Mouse (Mus musculus) heart, postnatal 36 days (tissue): ENCODE measurements around the gene Emc10. TPM values are rescaled to one million over a fixed set of nuclear protein-coding genes. Genes with fewer than 3 reads are reported as not detected.
A peak's percentile ranks its signal among the peaks of the same experiment; 100 is the strongest.

Experiments
- DNase-seq, 2 experiments: peaks; one replicate each; pipeline ENCODE4 v3.0.0; 2021 to 2022
- intact Hi-C: fragments of 180-260 bp; cut with DNase I; formaldehyde crosslinking; loops from one replicate; pipeline ENCODE4 v1.15.1; 2025
- total RNA-seq, 2 experiments: library from RNA; stranded (reverse); gene quantifications; 2 replicates each; pipeline ENCODE4 v1.2.3; 2021

The Emc10 gene
- total RNA-seq, 2 experiments from 2014 or later, result 87.6 to 87.9 TPM

DNA sequence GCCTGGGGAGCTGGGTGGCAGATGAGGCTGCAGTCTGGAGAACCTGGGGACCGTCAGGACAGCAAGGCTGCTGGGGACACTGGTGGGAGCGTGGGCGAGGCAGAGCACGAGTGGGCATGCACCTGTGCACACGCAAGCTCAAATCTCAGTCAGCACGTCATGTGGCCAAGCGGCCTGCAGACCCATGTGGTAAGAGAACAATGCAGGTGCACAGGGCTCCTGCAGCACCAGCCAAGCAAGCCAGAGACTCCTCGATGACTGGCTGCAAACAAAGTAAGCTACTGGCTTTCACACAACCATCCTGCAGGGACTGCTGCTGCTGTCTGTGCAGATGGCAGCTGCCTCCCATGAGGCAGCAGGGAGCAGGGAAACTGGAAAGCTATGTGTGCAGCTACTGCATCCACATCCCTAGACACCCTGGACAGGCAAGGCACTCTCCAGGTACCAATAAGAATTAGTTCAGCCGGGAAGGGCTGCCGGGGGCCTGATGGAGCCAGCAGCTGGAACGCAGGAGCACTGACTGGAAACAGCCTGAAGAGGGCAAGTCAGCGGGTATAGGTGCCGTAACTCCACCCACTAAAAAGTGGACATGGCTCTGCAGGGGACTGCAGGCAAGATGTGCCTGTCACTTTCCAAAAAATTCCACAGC lies 9.3 kb downstream of the Emc10 start:
- intact Hi-C loops, result no loop called here
- no peak for DNase-seq

DNA sequence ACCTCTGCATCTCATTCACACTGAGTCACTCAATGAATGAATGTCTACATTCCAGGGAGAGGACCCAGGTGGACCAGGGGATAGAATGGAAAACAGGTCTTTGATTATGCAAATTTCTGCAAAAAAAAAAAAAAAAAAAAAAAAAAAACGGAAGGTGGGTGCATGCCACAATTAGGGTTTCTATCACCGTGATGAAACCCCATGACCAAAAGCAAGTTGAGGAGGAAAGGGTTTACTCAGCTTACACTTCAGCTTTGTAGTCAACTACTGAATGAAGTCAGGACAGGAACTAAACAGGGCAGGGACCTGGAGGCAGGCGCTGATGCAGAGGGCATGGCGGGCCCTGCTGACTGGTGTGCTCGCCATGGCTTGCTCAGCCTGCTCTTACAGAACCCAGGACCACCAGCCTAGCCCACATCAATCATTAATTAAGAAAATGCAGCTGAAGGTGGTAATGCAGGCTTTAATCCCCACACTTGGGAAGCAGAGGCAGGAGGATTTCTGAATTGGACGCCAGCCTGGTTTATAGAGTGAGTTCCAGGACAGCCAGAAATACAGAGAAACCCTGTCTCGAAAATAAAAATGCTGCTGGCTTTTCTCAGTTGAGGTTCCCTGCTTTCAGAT lies 10.6 kb downstream of the Emc10 start:
- no peak for DNase-seq
- intact Hi-C loops, result loop anchor here (1.0 to 2.0 kb wide), 3 partner anchors 39 to 223 kb away; no protein-coding TSS in a partner anchor

DNA sequence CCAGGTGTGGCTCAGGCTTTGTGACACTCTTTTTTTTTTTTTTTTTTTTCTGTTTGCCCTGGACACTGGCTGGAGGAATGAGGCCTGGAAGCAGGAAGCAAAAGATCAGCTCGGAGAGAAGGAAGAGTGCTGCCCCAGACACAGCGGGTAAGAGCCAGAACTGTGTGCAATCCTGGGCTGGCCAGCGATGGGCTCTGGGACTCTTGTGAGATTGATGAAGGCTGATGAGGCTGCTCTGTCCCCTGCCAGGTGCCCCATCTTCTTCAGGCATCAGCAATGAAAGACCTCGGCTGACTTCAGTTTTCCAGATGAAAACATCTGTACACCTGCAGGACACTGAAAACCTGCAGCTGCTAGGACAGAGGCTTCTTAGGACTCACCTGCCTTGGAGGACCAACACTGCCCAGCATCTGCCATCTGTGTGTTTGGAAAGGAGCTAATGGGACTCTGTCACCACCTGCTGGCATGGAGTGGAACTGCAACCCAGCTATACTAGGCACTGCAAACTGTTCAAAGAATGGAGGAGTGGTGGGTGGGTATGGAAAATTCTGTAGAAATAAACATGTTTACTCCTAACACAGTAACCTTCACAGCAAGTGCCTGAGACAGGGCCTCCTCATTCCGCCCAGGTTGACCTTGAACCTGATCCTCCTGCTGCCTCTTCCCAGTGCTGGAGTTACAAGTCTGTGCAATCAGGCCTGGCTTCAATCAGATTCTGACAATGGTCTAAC lies 11.3 kb downstream of the Emc10 start:
- DNase-seq, result peak; percentile 74 to 82
- intact Hi-C loops, result loop anchor here (1.0 to 2.0 kb wide), 3 partner anchors 38 to 223 kb away; no protein-coding TSS in a partner anchor

DNA sequence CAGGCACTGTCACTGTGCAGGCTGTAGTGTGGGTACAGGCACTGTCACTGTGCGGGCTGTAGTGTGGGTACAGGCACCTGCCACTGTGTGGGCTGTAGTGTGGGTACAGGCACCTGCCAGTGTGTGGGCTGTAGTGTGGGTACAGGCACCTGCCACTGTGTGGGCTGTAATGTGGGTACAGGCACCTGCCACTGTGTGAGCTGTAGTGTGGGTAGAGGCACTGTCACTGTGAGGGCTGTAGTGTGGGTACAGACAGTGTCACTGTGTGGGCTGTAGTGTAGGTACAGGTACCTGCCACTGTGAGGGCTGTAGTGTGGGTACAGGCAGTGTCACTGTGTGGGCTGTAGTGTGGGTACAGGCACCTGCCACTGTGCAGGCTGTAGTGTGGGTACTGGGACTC lies 12.2 kb downstream of the Emc10 start:
- no peak for DNase-seq
- intact Hi-C loops, result loop anchor here (2.0 kb wide), 2 partner anchors 37 to 85 kb away; no protein-coding TSS in a partner anchor

DNA sequence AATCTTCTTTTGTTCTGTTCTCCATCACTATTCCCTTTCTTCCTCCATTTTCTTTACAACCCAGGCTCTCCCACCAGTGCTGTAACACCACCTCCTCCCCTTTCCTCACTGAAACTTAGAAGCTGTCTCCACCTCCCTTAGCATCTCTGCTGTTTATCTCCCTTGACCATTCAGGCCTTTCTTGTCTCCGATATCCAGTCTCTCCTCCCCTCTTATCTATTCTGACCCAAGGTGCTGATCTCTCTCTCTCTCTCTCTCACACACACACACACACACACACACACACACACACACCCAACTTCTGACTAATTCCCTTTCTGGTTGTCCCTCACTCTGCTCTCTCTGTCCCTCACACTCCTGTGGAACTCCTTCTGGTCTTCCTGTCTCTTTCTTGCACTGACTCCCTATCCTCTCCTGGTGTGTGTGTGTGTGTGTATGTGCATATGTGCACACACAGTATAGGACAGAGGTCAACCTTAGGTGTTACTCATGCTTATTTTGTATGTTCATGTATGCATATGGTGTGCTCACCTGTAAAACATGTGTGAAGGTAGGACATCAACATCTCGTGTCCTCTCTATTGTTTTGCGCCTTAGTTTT lies 13.4 kb downstream of the Emc10 start:
- DNase-seq, result no peak
- intact Hi-C loops, result no loop called here

DNA sequence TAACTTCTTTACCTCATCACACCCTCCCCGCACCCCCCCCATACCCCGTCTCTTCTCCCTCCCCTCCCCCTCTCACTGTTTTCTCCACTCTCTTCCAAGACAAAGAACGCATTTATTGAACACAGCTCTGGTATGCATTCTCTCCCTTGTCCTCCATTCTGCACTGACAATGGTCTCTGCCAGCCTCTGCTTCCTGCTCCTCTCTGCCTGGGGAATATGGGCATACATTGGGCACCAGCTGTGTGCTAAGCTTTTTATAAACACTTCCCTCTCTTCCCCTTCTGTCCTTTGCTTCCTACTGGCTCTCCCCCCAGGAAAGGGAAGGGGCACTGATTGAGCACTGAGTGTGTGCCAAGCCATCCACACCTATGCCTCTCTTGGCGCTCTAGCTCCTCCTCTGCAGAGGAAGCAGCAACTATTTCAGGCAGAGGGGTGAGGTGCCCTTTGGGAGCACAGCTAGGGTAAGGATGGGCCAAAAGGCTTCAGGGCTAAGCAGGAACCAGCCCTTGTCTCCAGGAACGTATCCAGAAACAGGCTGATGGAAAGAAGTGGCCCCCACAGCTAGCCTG lies 21.2 kb downstream of the Emc10 start:
- intact Hi-C loops, result no loop called here
- no peak for DNase-seq

DNA sequence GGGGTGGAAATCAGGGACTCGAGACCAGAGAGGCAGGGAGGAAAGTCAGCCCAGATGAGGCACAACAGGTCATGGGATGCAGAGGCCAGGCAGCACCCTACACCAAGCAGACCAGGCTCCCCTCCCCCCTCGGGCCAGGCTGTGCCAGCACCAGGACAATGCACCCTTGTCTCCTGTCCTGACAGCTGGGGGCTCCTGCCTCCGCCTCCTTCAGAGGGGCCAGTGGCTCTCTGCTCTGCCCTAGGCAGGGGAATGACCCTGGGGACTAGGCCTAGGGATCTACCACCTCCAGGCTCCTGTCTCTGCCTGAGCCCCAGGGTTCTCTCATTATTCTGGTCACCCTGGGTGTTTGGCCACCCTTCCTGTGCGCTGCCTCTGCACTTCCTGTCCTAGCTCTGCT lies 21.9 kb downstream of the Emc10 start:
- DNase-seq, result peak; percentile 60 to 68
- intact Hi-C loops, result loop anchor here (5.0 kb wide), 1 partner anchor 227 kb away; the partner anchor contains the start of genes 1700028J19Rik and 2410002F23Rik

DNA sequence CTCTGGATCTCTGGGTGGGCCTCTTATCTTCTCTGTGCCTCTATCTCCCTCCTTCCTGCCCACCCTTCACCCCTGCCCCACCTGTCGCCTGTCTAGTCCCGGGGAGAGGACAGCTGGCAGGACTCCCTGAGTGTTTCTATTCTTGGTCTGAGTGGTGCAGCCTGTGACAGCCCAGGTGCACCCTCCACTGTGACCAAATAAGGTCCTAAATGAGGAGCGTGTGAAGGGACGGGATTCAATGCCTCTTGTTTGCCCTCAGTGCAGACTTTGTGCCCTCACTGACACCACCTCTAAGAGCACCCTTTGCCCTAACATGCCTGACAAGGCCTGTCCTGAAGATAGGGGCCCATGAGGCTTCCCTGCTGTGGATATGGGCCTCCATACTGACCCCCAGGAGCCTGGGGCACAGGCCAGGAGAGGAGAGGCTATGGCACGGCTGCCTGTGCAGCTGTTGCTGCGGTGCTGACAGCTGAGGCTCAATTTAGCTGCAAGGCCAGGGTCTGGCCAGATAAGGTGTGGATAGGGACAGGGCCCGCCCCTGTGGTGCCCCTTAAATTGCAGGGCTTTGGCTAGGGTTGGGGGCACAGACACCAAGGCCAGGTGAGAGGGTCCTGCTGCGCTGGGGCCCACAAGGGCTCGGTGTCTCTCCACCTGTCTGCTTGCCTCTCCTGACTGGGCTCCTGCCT lies 23.2 kb downstream of the Emc10 start:
- DNase-seq, result peak; percentile 66 to 74
- intact Hi-C loops, result loop anchor here (5.0 kb wide), 1 partner anchor 226 kb away; the partner anchor contains the start of genes 1700028J19Rik and 2410002F23Rik

DNA sequence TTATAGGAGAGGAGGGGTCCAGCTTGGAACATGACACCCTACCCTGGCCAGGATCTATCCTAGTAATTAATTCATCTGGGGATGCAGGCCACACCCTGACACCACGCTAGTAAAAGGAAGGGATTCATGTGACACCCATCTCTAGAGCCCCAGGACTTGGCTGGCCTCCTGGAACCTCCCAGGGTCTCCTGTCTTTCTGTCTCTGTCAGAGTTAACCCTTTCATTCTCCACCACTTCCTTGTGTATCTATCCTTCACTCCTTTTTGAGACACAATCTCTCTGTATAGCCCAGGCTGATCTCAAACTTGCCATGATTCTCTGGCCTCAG lies 23.8 kb downstream of the Emc10 start:
- intact Hi-C loops, result loop anchor here (5.0 kb wide), 1 partner anchor 225 kb away; the partner anchor contains the start of genes 1700028J19Rik and 2410002F23Rik
- DNase-seq, result no peak

DNA sequence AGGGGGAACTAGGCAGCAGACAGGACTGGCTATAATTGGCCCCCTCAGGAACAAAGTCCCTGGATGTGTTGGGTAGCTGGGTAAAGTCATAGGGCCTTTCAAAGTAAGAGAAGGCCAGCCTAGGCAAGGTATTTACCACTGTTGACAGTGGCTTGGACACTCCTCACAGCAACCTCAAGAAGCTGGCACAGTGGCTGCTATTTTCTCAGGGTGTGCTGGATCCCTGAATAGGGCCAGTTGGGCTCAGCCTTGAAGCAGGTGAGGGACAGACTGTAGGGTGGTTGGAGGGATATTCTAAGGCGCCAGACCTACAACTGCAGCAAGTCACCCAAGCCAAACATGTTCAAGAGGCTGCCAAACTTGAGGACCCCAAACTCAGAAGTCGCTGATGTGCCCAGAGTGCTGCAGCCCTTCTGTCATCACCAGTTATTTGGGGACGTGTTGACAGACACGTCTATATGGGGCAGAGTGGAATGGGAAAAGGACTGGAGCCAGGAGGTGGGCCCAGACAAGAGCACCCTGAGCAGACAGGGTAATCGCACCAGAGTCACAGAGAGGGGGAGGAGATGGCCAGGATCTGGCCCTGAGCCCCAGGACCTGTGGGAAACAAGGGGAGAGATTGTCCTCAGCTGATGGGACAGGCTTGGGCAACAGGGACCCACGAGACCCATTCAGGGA lies 24.3 kb downstream of the Emc10 start:
- intact Hi-C loops, result loop anchor here (5.0 kb wide), 1 partner anchor 225 kb away; the partner anchor contains the start of genes 1700028J19Rik and 2410002F23Rik
- peak; percentile 60 to 68 for DNase-seq

DNA sequence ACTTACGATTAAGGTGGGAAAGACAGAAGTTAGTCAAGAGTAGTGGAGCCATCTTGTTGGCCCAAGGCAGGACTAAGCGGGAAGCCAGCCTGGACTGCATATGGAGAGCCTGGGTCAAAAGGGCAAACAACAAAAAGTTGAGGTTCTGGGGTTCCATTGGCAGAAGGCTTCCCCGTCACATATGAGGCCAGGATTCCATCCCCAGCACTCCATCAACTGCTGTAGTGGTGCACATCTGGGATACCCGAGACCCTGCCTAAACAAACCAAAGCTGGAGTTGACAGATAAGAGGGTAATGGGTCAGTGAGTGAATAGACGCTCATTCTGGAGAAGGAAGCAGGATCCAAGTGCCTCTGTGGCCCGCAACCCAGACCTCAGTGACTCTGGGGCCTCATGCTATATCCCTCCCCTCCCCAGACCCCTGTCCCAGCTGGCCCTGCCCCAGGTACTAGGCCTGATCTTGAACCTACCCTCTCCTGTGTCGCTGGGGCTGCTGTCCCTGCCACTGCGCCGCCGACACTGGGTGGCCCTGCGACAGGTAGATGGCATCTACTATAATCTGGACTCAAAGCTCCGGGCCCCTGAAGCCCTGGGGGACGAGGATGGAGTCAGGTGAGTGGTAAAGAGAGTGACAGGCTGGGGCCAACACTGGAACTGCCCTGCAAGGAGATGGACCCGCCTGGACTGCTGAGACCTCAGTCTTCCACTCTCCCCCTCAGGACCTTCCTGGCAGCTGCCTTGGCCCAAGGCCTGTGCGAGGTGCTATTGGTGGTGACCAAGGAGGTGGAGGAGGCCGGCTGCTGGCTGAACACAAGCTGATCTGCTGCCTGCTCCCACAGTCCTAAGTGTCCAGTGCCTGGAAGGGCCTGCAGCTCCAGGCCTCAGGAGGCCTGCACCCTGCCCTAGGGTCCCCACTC lies 25.4 kb downstream of the Emc10 start:
- no peak for DNase-seq
- intact Hi-C loops, result loop anchor here (5.0 kb wide), 1 partner anchor 224 kb away; the partner anchor contains the start of genes 1700028J19Rik and 2410002F23Rik

DNA sequence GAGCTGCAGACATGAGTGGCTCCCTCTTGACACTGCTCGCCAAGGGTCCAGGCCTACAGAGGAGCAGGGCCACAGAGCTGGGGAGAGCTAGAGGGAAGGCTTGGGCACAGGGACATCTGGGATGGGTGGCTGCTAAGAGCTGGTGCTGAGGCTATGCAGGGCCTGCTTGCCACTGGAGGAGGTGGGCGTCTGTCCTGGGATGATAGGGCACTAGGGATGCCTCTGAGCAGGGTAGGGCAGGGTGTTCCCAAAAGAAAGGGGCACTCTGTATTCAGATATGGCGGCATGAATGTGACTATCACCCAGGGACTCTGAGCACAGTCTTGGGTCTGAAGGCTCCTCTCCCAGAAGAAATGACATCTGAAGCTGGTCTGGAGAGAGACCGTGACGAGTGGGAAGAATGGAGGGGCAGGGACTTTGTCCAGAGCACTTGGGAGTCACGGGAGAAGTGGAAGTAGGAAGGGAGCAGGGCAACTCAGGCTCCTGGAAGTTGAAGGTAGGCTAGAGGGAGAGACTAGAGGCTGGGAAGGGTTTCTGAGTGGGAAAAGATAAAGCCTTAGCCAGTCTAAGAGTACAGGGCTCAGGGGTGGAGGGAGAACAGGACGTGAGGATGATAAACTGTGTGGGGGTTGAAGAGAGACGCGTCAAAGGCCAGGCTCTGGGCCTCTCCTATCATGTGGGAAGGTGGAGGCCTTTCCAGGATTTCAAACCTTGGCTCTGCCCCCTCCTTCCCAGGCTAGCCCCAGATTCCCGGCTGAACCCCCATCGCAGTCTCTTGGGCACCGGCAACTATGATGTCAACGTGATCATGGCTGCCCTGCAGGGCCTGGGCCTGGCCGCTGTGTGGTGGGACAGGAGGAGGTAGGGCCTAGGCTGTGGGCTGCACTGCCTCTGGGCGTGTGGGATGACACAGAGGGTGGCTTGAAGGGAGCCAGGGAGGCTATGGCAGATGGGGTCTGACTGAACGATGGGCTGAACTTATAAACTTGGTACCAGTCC lies 26.4 kb downstream of the Emc10 start:
- DNase-seq, result no peak
- intact Hi-C loops, result loop anchor here (5.0 to 10.0 kb wide), 4 partner anchors 98 to 1155 kb away; partner anchors contain the start of genes 1700028J19Rik, 2410002F23Rik and Zfp715

DNA sequence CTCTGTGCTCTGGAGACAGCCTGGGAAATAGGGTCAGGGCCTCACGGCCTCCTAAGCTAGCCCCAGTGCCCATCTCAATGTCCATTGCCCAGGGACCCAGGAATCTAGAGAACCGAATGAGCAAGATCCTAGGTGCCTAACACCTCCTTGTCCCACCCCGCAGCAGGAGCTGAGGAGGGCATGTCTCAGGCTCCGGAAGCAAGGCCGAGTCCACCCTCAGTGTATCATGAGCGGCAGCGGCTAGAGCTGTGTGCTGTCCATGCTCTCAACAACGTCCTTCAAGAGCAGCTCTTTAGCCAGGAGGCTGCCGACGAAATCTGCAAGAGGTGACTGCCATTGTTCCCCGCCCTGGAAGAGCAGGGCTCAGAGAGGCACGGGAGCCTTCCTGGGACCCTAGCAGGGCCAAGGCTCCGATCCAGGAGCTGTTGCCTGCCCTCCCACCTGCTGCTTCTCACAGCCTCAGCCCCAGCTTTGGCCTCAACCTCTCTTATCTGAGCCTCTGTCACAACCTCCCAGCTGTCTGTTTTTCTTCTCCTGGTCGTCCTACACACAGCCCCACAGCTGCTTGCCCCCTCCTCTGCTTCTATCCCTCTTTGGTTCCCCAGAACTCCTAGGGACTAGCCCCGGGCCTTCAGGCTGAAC lies 27.6 kb downstream of the Emc10 start:
- DNase-seq, result no peak
- intact Hi-C loops, result loop anchor here (5.0 to 10.0 kb wide), 3 partner anchors 96 to 1154 kb away; partner anchors contain the start of gene Zfp715

DNA sequence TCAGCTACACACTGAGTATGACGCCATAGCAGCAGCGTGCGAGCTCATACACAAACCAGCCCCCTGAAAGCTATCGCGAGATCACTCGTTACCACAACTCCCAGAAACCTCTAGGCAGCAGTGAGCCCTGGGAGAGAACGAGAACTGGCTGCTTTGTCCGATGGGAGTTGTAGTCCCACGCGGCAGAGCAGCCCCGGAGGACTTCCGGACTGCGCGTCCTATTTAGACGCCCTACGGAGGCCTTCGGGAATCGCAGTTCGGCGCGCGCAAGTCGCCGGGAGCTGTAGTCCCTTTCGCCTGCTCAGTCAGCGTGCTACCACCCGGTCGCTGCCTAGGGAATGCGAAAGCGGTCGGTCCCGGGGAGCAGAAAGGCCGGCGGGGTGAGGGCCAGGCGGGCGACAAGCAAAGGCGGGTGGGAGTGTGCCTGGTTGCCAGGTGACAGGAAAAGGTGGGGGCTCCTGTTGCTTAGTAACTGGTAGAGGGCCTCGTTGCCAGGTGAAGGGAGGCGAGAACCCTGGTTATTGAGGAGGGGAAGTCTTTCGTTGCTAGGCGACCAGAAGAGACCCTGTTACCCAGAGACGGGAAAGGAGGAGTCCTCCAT lies 28.4 kb downstream of the Emc10 start, which contains the start of gene Josd2:
Gene Josd2, plus strand, starts transcription at position 170 of the 601 bp plus-strand sequence.
- intact Hi-C loops, result loop anchor here (2.0 to 10.0 kb wide), 4 partner anchors 27 to 1153 kb away; partner anchors contain the start of gene Zfp715
- DNase-seq, result peak; percentile 88 to 92

DNA sequence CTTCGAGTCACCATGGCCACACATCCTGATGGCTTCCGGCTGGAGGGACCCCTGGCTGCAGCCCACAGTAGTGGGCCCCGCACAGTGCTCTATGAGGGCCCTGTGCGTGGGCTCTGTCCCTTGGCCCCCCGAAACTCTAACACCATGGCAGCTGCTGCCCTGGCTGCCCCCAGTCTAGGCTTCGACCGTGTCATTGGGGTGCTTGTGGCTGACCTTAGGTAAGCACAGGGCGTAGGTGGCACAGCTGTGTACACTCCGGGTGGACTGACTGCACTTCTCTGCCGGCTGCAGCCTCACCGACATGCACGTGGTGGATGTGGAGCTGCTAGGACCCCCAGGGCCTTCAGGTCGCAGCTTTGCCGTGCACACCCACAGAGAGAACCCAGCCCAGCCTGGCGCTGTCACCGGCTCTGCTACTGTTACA lies 29.4 kb downstream of the Emc10 start:
- intact Hi-C loops, result loop anchor here (2.0 to 10.0 kb wide), 4 partner anchors 28 to 1152 kb away; partner anchors contain the start of gene Zfp715
- DNase-seq, result no peak
